Mouse (Mus musculus): ENCODE measurements around the gene Kcnh4. TPM values are rescaled to one million over a fixed set of nuclear protein-coding genes. Genes with fewer than 3 reads are reported as not detected.
A peak's percentile ranks its signal among the peaks of the same experiment; 100 is the strongest.

Kcnh4 gene
- polyA plus RNA-seq, 1 experiment: not detected

DNA sequence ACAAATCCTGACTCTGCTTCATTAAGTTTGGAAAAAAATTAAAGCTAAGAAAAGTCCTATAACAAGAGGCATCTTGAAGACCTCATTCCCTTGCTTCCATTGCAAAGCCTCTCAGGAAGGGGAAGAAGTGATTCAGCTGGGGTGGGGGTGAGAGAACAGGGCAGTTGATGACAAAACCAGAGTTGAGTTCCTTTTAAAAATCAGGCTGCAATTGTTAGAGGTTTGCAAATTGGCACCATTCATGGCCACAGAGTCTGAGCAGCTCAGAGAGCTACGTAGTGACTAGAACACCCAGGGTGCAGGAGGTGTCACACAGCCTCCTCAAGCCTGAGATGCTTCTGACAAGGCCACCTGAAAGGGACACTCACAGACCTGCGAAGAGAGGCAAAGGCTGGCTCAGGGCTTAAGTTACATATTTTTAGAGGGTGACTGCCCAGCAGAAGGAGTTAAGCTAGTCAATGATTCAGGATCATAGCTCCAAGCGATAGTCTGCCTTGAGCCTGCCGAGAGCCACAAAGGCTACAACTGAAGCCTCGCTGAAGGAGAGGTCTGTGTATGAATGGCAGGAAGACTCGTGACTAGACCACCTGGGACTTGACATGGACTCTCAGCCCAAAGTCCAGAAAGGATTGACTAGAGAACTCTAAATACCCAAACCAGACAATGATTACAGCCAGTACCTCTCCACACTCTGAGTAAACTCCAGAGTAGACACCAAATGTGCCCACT lies 29.1 kb downstream of the Kcnh4 start:
- Histone ChIP-seq H3K4me3 (ENCODE audit: insufficient read depth, low read depth, low read length) (no peak overlapping the region), H3K27ac (ENCODE audit: insufficient read depth, low read depth, low read length) (no peak overlapping the region), H3K4me1 (ENCODE audit: control insufficient read depth, insufficient read depth, low read length) (peaks cover 4% of the 10 kb centered on the region; the same call in 1 of the 2 replicates)
- WGBS: 69% methylated on average over 6 of the region's 6 CpGs
- TF ChIP-seq POLR2A (IDR thresholded peaks at IDR 0.05; ENCODE audit: insufficient read depth, low read depth, low read length) (no peak), CTCF (IDR thresholded peaks at IDR 0.05; ENCODE audit: insufficient read depth, low read depth, low read length) (no peak)

DNA sequence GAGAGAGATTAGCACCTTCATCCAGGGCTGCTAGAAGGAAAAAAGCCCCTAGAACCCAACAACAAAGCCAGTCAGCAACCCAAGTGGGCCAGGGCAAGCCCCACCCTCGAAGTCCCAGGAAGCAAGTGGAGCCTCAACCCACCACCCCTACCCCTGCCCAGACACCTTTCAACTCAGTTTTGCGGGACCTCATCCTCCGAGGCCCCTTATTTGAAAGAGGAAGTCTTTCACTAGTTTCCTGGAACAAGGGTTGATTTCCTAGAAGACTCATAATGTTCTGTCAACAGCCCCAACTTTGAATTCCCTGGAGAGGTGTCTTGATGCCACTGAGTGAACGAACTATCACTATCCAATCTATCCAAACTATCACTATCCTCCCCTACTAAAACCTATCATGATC lies 29.8 kb downstream of the Kcnh4 start:
- Histone ChIP-seq H3K4me1 (ENCODE audit: control insufficient read depth, insufficient read depth, low read length) (peaks cover 6% of the 10 kb centered on the region), H3K27ac (ENCODE audit: insufficient read depth, low read depth, low read length) (no peak overlapping the region), H3K4me3 (ENCODE audit: insufficient read depth, low read depth, low read length) (no peak overlapping the region)
- TF ChIP-seq CTCF (IDR thresholded peaks at IDR 0.05; ENCODE audit: insufficient read depth, low read depth, low read length) (no peak), POLR2A (IDR thresholded peaks at IDR 0.05; ENCODE audit: insufficient read depth, low read depth, low read length) (no peak)
- WGBS: 92% methylated on average over 4 of the region's 4 CpGs

DNA sequence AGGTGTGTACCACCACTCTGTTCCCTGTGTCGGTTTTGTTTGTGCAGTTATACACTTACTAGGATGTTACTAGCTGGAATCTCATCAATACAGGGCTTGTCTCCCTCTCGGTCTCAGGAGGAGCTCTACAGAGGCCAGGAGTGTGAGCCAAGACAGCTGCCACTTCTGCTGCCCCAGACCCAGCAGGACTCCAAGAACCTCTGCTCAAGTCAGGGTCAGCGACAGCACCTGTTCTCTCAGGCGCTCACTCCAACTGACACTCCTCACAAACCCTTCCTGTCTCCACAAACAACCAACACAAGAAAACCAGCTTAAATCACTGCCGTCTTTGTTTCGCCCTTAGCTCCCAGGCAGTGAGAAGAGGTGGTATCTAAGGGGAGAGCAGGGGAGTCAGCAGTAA lies 31.1 kb downstream of the Kcnh4 start:
- 77% methylated on average over 6 of the region's 6 CpGs for WGBS

DNA sequence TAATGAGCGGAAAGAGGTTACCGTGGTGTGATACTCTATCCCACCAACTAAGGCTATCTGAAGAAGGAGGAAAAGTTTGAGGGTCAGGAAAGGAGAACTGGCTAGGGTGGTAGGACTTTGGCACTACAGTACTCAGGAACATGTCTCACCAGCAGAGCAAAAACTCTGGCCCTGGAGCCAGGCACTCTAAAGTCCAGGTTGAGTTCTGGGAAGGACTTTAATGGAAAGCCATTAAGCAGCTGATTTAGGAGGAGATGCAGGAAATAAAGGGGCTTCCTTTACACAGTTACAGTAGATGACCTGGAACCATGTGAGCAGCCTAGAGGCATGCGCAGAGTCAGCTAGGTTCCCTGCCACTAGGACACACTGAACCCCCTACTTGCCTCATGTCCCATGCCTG lies 32.5 kb downstream of the Kcnh4 start:
- Histone ChIP-seq H3K4me3 (ENCODE audit: insufficient read depth, low read depth, low read length) (no peak overlapping the region), H3K27ac (ENCODE audit: insufficient read depth, low read depth, low read length) (no peak overlapping the region), H3K4me1 (ENCODE audit: control insufficient read depth, insufficient read depth, low read length) (peaks cover 10% of the 10 kb centered on the region)
- TF ChIP-seq CTCF (IDR thresholded peaks at IDR 0.05; ENCODE audit: insufficient read depth, low read depth, low read length) (no peak), POLR2A (IDR thresholded peaks at IDR 0.05; ENCODE audit: insufficient read depth, low read depth, low read length) (no peak)
- 92% methylated on average over 3 of the region's 3 CpGs for WGBS

More for the DNA sequence above, 31.1 kb downstream of the Kcnh4 start:
- TF ChIP-seq CTCF (IDR thresholded peaks at IDR 0.05; ENCODE audit: insufficient read depth, low read depth, low read length) (no peak), POLR2A (IDR thresholded peaks at IDR 0.05; ENCODE audit: insufficient read depth, low read depth, low read length) (no peak)
- H3K27ac ChIP-seq (ENCODE audit: insufficient read depth, low read depth, low read length): no peak overlapping the region
- H3K4me3 ChIP-seq (ENCODE audit: insufficient read depth, low read depth, low read length): no peak overlapping the region
- peaks cover 6% of the 10 kb centered on the region for H3K4me1 ChIP-seq (ENCODE audit: control insufficient read depth, insufficient read depth, low read length)

DNA sequence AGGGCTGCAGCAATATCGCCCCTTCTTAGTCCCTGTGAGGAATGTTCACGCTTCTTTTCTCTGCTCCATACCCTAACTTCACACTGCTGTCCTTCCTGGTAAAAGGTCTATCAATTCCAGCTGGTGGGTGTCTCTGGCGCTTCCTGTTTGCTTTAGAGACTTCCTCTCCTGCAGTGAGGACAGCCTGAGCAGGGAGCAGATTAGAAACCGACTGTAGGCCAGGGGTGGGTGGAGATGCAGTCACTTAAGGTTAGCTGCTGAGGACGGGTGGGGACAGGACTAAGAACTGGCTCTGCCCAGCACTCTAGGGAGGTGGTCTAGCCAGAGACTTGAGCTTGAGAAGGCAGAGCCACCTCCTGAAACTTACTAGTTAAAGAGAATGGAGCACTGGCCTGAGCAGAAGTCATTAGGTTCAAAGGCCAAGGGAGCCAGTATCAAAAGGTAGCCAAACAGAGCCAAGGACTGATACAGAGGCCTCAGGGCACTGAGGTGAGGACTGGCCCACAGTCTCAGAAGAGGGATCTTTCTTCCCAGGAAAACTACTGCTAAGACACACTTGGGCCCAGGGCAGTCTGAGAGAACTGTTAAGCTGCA lies 34.7 kb downstream of the Kcnh4 start:
- TF ChIP-seq CTCF (IDR thresholded peaks at IDR 0.05; ENCODE audit: insufficient read depth, low read depth, low read length): no peak
- WGBS: 63% methylated on average over 5 of the region's 5 CpGs
- Histone ChIP-seq H3K27ac (ENCODE audit: insufficient read depth, low read depth, low read length) (peak overlapping the region; percentile 7; the same call in 1 of the 2 replicates), H3K4me3 (ENCODE audit: insufficient read depth, low read depth, low read length) (no peak overlapping the region), H3K4me1 (ENCODE audit: control insufficient read depth, insufficient read depth, low read length) (peaks cover 23% of the 10 kb centered on the region)

DNA sequence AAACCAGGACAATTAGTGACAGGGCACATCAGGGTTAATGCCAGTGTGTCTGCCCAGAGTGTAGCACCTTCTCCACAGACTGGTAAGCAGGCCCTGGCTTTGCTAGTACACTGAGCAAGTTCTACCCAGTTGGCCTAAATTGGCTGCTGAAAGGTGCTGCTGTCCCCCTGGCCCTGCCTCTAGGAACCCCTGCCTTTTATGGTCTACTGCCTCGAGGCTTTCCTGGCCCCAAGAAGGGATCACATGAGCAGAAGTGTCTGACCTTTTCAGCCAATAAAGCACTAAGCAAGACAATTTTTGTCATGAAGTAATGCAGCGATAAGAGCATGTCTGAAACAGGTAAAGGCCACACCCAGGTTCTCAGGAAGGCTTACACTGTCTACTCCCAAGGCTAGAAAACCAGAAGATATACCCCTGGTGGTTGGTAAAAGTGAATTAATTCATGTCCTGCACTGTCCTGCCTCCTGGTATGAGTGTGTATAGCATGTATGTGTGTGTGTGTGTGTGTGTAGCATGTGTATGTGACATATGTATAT lies 37.2 kb downstream of the Kcnh4 start:
- no peak for TF ChIP-seq CTCF (IDR thresholded peaks at IDR 0.05; ENCODE audit: insufficient read depth, low read depth, low read length)
- no peak for TF ChIP-seq POLR2A (IDR thresholded peaks at IDR 0.05; ENCODE audit: insufficient read depth, low read depth, low read length)
- Histone ChIP-seq H3K4me3 (ENCODE audit: insufficient read depth, low read depth, low read length) (no peak overlapping the region), H3K4me1 (ENCODE audit: control insufficient read depth, insufficient read depth, low read length) (peaks cover 39% of the 10 kb centered on the region), H3K27ac (ENCODE audit: insufficient read depth, low read depth, low read length) (peak overlapping the region; percentile 8; the same call in 1 of the 2 replicates)
- 52% methylated on average over 2 of the region's 2 CpGs for WGBS

DNA sequence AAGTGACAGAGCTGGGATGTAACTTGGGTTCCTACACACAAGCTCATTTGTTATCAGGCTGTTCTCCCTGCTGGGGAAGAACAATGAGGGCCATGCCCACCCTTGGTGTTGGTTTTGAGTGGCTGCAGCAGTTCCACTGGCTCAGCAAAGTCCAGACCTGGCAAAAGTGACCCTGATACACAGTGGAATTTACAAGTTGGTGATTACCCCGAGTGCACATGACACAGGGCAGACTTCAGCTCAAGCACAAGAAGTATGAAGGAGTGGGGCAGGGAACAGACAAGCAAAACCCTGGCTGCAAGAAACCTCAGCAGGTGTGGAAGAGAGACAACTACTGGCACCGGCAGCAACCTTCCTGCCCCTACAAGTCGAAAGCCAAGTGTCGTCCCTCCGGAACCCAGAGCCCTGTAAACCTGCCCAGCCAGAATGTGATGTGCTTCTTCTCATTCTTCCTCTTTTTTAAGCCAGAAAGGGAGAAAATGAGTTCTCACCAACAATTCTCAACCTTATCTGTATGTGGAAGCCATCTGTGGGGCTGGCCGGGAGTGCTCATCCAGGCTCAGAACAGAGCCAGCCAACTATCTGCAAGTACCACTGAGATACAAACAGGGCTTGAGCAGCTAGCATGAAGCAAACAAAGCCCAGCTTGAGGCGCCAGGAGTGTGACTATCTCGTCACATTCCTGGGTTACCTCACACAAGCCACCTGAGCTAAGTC lies 37.8 kb downstream of the Kcnh4 start:
- H3K27ac ChIP-seq (ENCODE audit: insufficient read depth, low read depth, low read length): peak overlapping the region; percentile 22; the same call in 1 of the 2 replicates
- WGBS: 56% methylated on average over 8 of the region's 8 CpGs
- no peak overlapping the region for H3K4me3 ChIP-seq (ENCODE audit: insufficient read depth, low read depth, low read length)
- TF ChIP-seq POLR2A (IDR thresholded peaks at IDR 0.05; ENCODE audit: insufficient read depth, low read depth, low read length) (no peak), CTCF (IDR thresholded peaks at IDR 0.05; ENCODE audit: insufficient read depth, low read depth, low read length) (no peak)
- H3K4me1 ChIP-seq (ENCODE audit: control insufficient read depth, insufficient read depth, low read length): peaks cover 39% of the 10 kb centered on the region

DNA sequence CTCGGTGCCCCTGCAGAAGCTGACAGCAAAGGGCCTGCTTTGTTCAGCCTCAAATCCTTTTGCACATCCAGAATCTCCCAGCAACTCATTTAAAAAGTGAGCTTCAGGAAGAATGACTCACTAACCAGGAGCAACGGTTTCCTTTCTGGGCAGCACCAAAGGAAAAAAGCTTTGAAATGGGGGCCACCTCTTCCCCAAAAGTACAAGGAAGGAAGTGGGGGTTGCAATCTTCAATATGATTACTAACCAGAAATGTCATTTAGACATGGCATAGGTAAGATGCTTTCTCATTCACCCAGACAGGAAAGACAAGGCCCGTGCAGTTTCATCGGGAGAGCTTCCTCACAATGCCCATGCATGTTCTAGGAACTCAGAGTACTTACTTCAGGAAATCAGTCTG lies 38.5 kb downstream of the Kcnh4 start:
- no peak overlapping the region for H3K4me3 ChIP-seq (ENCODE audit: insufficient read depth, low read depth, low read length)
- WGBS: 16% methylated on average over 4 of the region's 4 CpGs
- peak overlapping the region; percentile 22 for H3K27ac ChIP-seq (ENCODE audit: insufficient read depth, low read depth, low read length)
- TF ChIP-seq POLR2A (IDR thresholded peaks at IDR 0.05; ENCODE audit: insufficient read depth, low read depth, low read length): no peak
- no peak for TF ChIP-seq CTCF (IDR thresholded peaks at IDR 0.05; ENCODE audit: insufficient read depth, low read depth, low read length)
- H3K4me1 ChIP-seq (ENCODE audit: control insufficient read depth, insufficient read depth, low read length): peaks cover 39% of the 10 kb centered on the region

DNA sequence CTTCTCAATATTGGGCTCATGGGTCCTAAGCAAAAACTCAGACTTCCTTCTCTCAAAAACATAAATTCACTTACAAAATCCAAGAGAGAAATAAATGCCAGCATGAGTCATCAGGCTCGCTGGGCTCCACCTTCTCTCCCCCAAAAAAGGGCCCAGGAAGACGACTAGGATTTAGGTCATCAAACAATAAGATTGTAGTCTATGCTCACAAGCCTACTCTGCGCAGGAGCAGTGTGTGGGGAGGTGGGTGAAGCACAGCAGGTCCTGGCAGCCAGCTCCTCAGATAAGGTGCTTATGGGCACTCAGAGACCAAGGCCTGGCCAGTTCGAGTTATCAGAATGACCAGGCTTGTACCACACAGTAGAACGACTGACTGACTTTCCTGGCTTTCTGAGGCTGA lies 39.4 kb downstream of the Kcnh4 start:
- peaks cover 40% of the 10 kb centered on the region for H3K4me1 ChIP-seq (ENCODE audit: control insufficient read depth, insufficient read depth, low read length)
- 30% methylated on average over 5 of the region's 5 CpGs for WGBS
- H3K4me3 ChIP-seq (ENCODE audit: insufficient read depth, low read depth, low read length): no peak overlapping the region
- TF ChIP-seq CTCF (IDR thresholded peaks at IDR 0.05; ENCODE audit: insufficient read depth, low read depth, low read length): no peak
- no peak for TF ChIP-seq POLR2A (IDR thresholded peaks at IDR 0.05; ENCODE audit: insufficient read depth, low read depth, low read length)
- H3K27ac ChIP-seq (ENCODE audit: insufficient read depth, low read depth, low read length): peak overlapping the region; percentile 22
